Mouse (Mus musculus) midbrain, embryonic 11.5 days (tissue): ENCODE results near the gene Slfn9. TPM values are rescaled to one million over a fixed set of nuclear protein-coding genes. Genes with fewer than 3 reads are reported as not detected.
"Not testable (repeated sequence)": the region's sequence is repeated elsewhere in the genome, so short reads cannot be mapped to it uniquely, and the experiment has no call there.

Experiments
- ATAC-seq: fragments of 200-750 bp; cut with Nextera tagmentation; 2 replicates; pipeline ENCODE4 v1.8.0; 2017; ENCODE audit warnings: moderate TSS enrichment, moderate library complexity; ENCODE audit not compliant: low FRiP score
- DNase-seq: peaks from one replicate; pipeline ENCODE4 v3.0.0; 2015; ENCODE audit warnings: low spot score; ENCODE audit errors: missing footprints
- H3K27ac ChIP-seq: fragments of 300-500 bp; sonication (generic); 2 replicates; pipeline ENCODE4 v1.5.1; 2014; ENCODE audit warnings: low read depth, low read length
- H3K27me3 ChIP-seq: fragments of 300-500 bp; sonication (generic); 2 replicates; pipeline ENCODE4 v1.6.1; 2014; ENCODE audit warnings: mild to moderate bottlenecking, low read length, moderate library complexity, mixed read lengths; ENCODE audit not compliant: control insufficient read depth, insufficient read depth
- H3K36me3 ChIP-seq: fragments of 300-500 bp; sonication (generic); 2 replicates; pipeline ENCODE4 v1.6.1; 2014; ENCODE audit warnings: mild to moderate bottlenecking, low read length, moderate library complexity, mixed read lengths; ENCODE audit not compliant: control insufficient read depth, insufficient read depth
- H3K4me1 ChIP-seq: fragments of 300-500 bp; sonication (generic); 2 replicates; pipeline ENCODE4 v1.6.1; 2014; ENCODE audit warnings: low read length; ENCODE audit not compliant: control insufficient read depth, insufficient read depth
- H3K4me2 ChIP-seq: fragments of 300-500 bp; sonication (generic); 2 replicates; pipeline ENCODE4 v1.6.1; 2014; ENCODE audit warnings: mild to moderate bottlenecking, moderate library complexity
- H3K4me3 ChIP-seq: fragments of 300-500 bp; sonication (generic); 2 replicates; pipeline ENCODE4 v1.5.1; 2014; ENCODE audit warnings: low read depth, low read length
- H3K9ac ChIP-seq: fragments of 300-500 bp; sonication (generic); 2 replicates; pipeline ENCODE4 v1.6.1; 2014; ENCODE audit warnings: low read length
- H3K9me3 ChIP-seq: fragments of 300-500 bp; sonication (generic); 2 replicates; pipeline ENCODE4 v1.6.1; 2016; ENCODE audit warnings: low read length; ENCODE audit not compliant: control insufficient read depth
- WGBS: fragments of 180-500 bp; shearing (Covaris S2); extraction: QIAGEN DNeasy Blood & Tissue Kit; methylation state at CpG from one replicate; pipeline ENCODE4 v1.1.7; 2014; 5-methylcytosine and 5-hydroxymethylcytosine counted together
- polyA plus RNA-seq: library from polyadenylated mRNA; unstranded; fragments of >200 nt; fragmentation: Nextera tagmentation; extraction: Ambion mirVana; gene quantifications from 2 replicates; pipeline ENCODE4 v1.2.1, GENCODE M21; 2014

The Slfn9 gene
- polyA plus RNA-seq, result 7.1 and 7.6 TPM in 2 replicates

DNA sequence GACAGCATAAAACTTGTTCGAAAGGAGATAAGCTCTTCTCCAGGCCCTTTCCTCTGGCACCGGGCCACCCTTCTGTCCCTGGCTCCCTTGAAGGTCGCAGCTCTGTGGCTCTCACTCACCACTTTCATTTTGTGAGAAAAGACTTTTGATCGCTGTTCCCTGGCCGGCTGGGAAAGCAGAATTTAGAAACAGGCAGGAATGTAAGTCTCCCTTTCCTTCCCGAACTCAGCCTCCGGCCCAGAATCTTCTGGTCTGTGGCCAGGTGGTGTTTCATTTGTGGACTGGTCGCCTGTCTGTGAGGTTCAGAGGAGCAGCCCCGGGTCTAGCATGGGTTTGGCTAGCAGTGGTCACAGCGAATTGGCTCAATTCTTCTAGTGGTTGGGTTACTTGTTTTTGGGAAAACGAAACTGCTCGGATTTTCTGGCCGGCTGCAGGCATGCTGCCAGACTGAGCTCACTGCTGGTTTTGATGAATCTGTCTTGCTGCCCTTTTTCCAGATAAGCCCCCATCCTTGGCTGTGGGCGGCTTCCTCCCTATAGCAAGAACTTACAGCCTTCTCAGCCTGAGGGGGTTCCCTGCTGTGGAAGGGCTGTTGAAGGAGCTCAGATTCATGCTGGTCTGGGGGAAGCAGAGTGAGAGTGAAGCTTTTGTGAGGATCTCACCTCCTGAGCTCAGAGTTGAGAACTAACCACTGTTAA is at the start of gene Slfn9:
Slfn9 (minus strand) TSS at position 362 of the 698 bp plus-strand sequence.
- DNase-seq (peak; percentile 91), ATAC-seq (no peak)
- H3K27me3 ChIP-seq, result peaks cover 3% of the 10 kb centered on the region; the same call in 1 of the 2 replicates
- H3K4me1 ChIP-seq, result peaks cover 7% of the 10 kb centered on the region
- no peaks in the 10 kb centered on the region for H3K9me3 ChIP-seq
- H3K27ac ChIP-seq, result no peak within 1 kb of the TSS
- H3K4me2 ChIP-seq, result peak within 1 kb of the TSS; percentile 59
- H3K4me3 ChIP-seq, result peak within 1 kb of the TSS; percentile 25
- 8% methylated on average over 14 of the region's 14 CpGs for WGBS
- H3K9ac ChIP-seq, result peak within 1 kb of the TSS; percentile 47; the same call in 1 of the 2 replicates
- no peaks in the 10 kb centered on the region for H3K36me3 ChIP-seq

- no peak overlapping the region for H3K4me2 ChIP-seq
- ATAC-seq, result no peak
- peaks cover 4% of the 10 kb centered on the region; the same call in 1 of the 2 replicates for H3K27me3 ChIP-seq
- no peak overlapping the region for H3K4me3 ChIP-seq
- H3K27ac ChIP-seq, result no peak overlapping the region
- no peaks in the 10 kb centered on the region for H3K36me3 ChIP-seq
- H3K4me1 ChIP-seq, result no peaks in the 10 kb centered on the region
- no peaks in the 10 kb centered on the region for H3K9me3 ChIP-seq
- DNase-seq, result no peak
- no peak overlapping the region for H3K9ac ChIP-seq
Observed at GRCm38 (mm10) chr11:83041000-83041399, 49.4 kb upstream of the Slfn9 start.

GRCm38 (mm10) chr11:83040325-83040724 is 48.7 kb upstream of the Slfn9 start:
- DNase-seq (peak; percentile 82), ATAC-seq (no peak)
- no peaks in the 10 kb centered on the region for H3K36me3 ChIP-seq
- H3K9ac ChIP-seq, result no peak overlapping the region
- H3K4me1 ChIP-seq, result no peaks in the 10 kb centered on the region
- H3K9me3 ChIP-seq, result no peaks in the 10 kb centered on the region
- no peak overlapping the region for H3K4me3 ChIP-seq
- no peak overlapping the region for H3K27ac ChIP-seq
- 26% methylated on average over 1 of the region's 1 CpGs for WGBS
- no peak overlapping the region for H3K4me2 ChIP-seq
- H3K27me3 ChIP-seq, result peaks cover 4% of the 10 kb centered on the region; the same call in 1 of the 2 replicates

- peaks cover 4% of the 10 kb centered on the region; the same call in 1 of the 2 replicates for H3K27me3 ChIP-seq
- 11% methylated on average over 19 of the region's 19 CpGs for WGBS
- H3K4me3 ChIP-seq, result no peak overlapping the region
- H3K27ac ChIP-seq, result no peak overlapping the region
- H3K4me1 ChIP-seq, result no peaks in the 10 kb centered on the region
- DNase-seq (peak; percentile 84), ATAC-seq (no peak)
- H3K9ac ChIP-seq, result no peak overlapping the region
- no peaks in the 10 kb centered on the region for H3K9me3 ChIP-seq
- H3K36me3 ChIP-seq, result no peaks in the 10 kb centered on the region
- H3K4me2 ChIP-seq, result peak overlapping the region; percentile 17; the same call in 1 of the 2 replicates
Observed at GRCm38 (mm10) chr11:83039796-83040195, 48.2 kb upstream of the Slfn9 start.

GRCm38 (mm10) chr11:83039156-83039555 is 47.5 kb upstream of the Slfn9 start:
- H3K9me3 ChIP-seq, result no peaks in the 10 kb centered on the region
- ATAC-seq (no peak), DNase-seq (no peak)
- H3K9ac ChIP-seq, result no peak overlapping the region
- H3K27me3 ChIP-seq, result peaks cover 4% of the 10 kb centered on the region; the same call in 1 of the 2 replicates
- no peak overlapping the region for H3K27ac ChIP-seq
- H3K4me1 ChIP-seq, result no peaks in the 10 kb centered on the region
- no peak overlapping the region for H3K4me3 ChIP-seq
- no peak overlapping the region for H3K4me2 ChIP-seq
- H3K36me3 ChIP-seq, result no peaks in the 10 kb centered on the region
- 25% methylated on average over 1 of the region's 1 CpGs for WGBS

DNA sequence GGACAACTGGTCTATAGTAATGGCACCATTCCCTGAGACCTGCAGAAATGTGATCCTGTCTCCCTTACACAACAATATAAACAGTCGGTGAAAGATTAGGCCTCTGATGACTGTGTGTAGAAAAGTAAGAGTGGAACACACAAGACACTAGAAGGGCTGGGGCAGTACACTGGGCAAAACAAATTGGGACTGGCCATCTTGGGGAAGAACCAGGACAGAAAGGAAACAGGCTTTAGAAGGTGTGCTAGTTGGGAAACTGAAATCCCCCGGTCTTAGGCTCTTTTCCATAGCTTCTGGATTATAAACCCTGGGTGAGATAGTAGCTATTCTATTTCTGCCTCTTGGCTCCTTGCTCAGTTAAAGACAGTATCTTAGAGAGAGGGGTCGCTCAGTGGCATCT is 47.1 kb upstream of the Slfn9 start:
- H3K36me3 ChIP-seq, H3K27me3 ChIP-seq, H3K9ac ChIP-seq, H3K4me3 ChIP-seq, H3K9me3 ChIP-seq, ATAC-seq, H3K4me2 ChIP-seq, H3K27ac ChIP-seq, DNase-seq, H3K4me1 ChIP-seq: not testable (repeated sequence)
- WGBS, result 83% methylated on average over 3 of the region's 3 CpGs

GRCm38 (mm10) chr11:83020621-83021020 is 29.0 kb upstream of the Slfn9 start, which contains the start of gene Slfn8:
Slfn8 (minus strand) TSS chr11:83020810.
- Histone ChIP-seq H3K9ac (no peak within 1 kb of the TSS), H3K4me3 (no peak within 1 kb of the TSS), H3K4me2 (no peak within 1 kb of the TSS), H3K36me3 (no peaks in the 10 kb centered on the region), H3K27ac (no peak within 1 kb of the TSS), H3K4me1 (no peaks in the 10 kb centered on the region), H3K27me3 (no peaks in the 10 kb centered on the region), H3K9me3 (no peaks in the 10 kb centered on the region)
- ATAC-seq, result no peak
- DNase-seq, result no peak
- WGBS, result 80% methylated on average over 5 of the region's 5 CpGs

DNA sequence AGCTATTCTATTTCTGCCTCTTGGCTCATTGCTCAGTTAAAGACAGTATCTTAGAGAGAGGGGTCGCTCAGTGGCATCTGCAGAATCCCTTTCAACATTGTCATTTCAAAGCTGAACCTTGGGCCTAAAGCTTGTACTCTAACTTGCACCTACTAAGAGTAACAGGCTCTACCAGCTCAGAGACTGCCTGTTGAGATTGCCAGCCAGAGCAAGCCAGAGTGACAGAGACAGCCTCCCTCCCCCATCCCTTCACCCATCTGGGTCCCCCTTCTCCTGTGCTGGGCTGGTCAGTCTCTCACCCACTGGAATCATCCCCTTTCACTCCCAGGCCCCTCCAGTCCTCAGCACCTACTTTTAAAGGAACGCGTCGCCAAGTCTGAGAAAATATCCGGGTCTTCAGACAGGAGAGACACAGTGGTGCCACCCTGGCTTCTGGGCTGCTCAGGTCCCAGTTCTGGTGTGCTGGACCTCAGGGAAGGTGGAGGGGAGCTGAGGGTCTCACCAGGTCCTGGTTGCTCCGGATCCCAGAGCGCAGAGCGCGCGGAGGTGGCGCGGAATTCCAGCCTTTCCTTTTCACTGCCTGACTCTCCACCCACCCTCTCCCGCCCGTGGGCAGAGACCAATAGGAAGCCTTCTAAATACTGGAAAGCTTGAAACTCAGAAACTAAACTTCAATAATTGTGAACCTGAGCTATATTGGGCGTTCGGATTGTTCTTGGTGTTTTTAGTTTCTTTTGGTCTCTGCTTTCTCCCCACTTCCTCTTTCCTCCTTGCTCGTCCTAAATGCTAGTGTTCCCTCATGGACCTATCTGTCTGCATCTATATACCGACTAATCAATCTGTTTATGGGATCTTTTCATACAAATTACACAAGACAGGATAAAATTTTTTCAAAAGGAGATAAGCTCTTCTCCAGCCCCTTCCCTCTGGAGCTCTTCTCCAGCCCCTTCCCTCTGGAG is 28.2 kb upstream of the Slfn9 start:
- not testable (repeated sequence) for DNase-seq, H3K9me3 ChIP-seq, H3K27ac ChIP-seq, H3K9ac ChIP-seq, H3K36me3 ChIP-seq, H3K4me1 ChIP-seq, H3K27me3 ChIP-seq, H3K4me2 ChIP-seq, ATAC-seq, H3K4me3 ChIP-seq
- WGBS, result 86% methylated on average over 18 of the region's 18 CpGs

DNA sequence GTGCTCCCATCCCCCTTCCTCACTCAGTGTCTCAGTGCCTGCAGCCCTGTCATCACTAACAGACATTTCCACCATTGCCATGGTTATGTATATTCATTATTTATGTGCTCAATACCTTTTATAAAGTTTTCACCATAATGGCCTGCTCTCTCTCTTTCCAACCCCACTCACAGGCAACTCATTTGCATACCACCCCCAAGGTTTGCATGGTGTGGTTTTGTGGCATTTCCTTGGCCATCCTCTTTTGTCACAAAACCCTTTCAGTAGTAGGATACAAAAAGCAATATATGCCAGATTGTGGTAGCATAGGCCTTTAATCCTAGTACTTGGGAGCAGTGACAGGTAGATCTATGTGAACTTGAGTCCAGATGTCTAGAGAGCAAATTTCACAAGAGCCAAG is 24.5 kb upstream of the Slfn9 start:
- Histone ChIP-seq H3K4me3 (no peak overlapping the region), H3K36me3 (no peaks in the 10 kb centered on the region), H3K9ac (no peak overlapping the region), H3K4me2 (no peak overlapping the region), H3K27ac (no peak overlapping the region), H3K4me1 (no peaks in the 10 kb centered on the region), H3K9me3 (no peaks in the 10 kb centered on the region), H3K27me3 (no peaks in the 10 kb centered on the region)
- no peak for ATAC-seq
- DNase-seq, result no peak
